Mouse (Mus musculus): Measurements from ENCODE around the gene Cwc27. TPM values are rescaled to one million over a fixed set of nuclear protein-coding genes. Genes with fewer than 3 reads are reported as not detected.
A peak's percentile ranks its signal among the peaks of the same experiment; 100 is the strongest.

Cwc27 gene
- total and polyA plus RNA-seq, 2 experiments from 2014 or later, result 14.8 to 26.7 TPM

DNA sequence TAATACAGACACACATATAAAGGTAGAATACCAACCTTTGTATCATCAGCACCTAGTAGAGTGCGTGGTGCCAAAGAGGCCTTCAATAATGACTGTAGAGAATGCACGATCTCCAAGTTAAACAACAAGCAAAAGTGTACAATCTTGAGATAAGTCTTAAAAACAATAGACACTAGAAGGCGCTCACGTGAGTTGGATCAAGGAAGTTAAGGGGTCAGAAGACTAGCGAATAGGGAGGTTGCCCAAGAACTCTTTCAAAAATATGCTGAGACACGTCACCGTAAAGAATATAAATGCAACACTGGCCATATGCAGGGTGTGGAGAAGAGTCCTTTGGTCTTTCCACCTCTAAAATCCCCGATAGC is 690 bp downstream of the Cwc27 start:
- Histone ChIP-seq H3K4me1 (ENCODE audit: insufficient read depth) (peaks cover 16% of the 10 kb centered on the region), H3K27me3 (ENCODE audit: insufficient read depth, low read length) (no peaks in the 10 kb centered on the region), H3K4me2 (ENCODE audit: low read depth) (peak overlapping the region; percentile 63), H3K27ac (ENCODE audit: low read depth, low read length) (peak overlapping the region; percentile 87), H3K9me3 (ENCODE audit: low read length) (no peaks in the 10 kb centered on the region), H3K9ac (peak overlapping the region; percentile 95), H3K36me3 (ENCODE audit: insufficient read depth) (peaks cover 3% of the 10 kb centered on the region; the same call in 1 of the 2 replicates), H3K4me3 (ENCODE audit: low read depth, low read length) (peak overlapping the region; percentile 93)
- ATAC-seq (no peak; the same call in 1 of the 2 replicates), DNase-seq (no peak)
- TF ChIP-seq CTCF (IDR thresholded peaks at IDR 0.05; ENCODE audit: low read depth), result peak; percentile 13; the same call in 1 of the 2 replicates
- 11% methylated on average over 8 of the region's 8 CpGs for WGBS

DNA sequence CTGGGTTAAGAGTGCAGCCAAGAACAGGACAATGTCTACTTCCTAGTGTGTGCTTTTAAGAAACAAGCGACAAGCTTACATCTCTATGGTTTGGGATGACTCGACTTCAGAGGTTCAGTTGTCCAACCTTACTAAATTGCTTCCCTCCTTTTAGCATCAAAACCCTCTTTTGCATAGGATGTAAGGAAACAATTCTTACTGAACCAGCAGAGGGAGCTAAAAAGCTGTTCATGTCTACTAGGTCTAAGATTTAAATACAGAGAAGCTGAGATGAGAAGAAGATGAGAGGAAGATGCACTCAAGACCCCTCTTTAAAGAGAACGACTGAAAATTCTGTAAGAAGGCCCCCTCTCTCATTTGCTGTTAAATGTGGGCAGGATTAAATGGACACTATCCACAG is 11.3 kb downstream of the Cwc27 start:
- H3K9ac ChIP-seq, result no peak overlapping the region
- H3K36me3 ChIP-seq (ENCODE audit: insufficient read depth), result peaks cover 20% of the 10 kb centered on the region
- ATAC-seq (0 out of 2 replicates have a peak, but pooled peaks have one; percentile 36), DNase-seq (peak; percentile 75)
- 51% methylated on average over 3 of the region's 3 CpGs for WGBS
- H3K4me2 ChIP-seq (ENCODE audit: low read depth), result no peak overlapping the region
- peak; percentile 81 for TF ChIP-seq CTCF (IDR thresholded peaks at IDR 0.05; ENCODE audit: low read depth)
- no peaks in the 10 kb centered on the region for H3K27me3 ChIP-seq (ENCODE audit: insufficient read depth, low read length)
- no peaks in the 10 kb centered on the region for H3K9me3 ChIP-seq (ENCODE audit: low read length)
- H3K4me3 ChIP-seq (ENCODE audit: low read depth, low read length), result no peak overlapping the region
- no peaks in the 10 kb centered on the region for H3K4me1 ChIP-seq (ENCODE audit: insufficient read depth)
- no peak overlapping the region for H3K27ac ChIP-seq (ENCODE audit: low read depth, low read length)

DNA sequence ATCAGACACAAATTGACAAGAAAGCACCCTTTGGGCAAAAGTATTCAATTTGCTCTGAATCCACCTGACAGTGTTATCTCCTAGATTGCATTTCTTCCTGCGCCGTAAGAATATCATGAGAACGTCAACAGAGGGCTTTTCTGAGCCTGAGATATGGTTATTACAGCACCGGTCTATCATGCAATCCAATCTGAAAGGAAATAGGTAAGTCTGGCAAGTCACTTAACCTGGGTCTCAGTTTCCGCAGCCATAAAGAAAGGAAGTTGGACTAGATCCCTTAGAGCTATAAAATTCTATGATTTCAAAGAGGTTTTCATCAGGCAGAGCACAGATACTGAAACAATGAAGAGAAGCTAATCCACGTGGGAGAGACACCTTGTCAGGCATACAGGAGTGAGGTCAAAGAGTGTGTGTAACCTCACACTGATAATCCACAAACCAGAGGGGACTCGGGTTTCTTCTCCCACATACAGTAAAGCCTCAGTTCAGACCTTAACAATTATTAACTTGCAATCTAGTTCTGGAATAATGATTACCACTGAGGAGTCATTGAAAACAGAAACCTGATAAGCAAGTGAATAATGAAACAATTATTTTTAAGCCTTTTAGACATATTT is 17.3 kb downstream of the Cwc27 start:
- Histone ChIP-seq H3K4me1 (ENCODE audit: insufficient read depth) (no peaks in the 10 kb centered on the region), H3K4me3 (ENCODE audit: low read depth, low read length) (no peak overlapping the region), H3K4me2 (ENCODE audit: low read depth) (no peak overlapping the region), H3K9me3 (ENCODE audit: low read length) (no peaks in the 10 kb centered on the region), H3K36me3 (ENCODE audit: insufficient read depth) (peaks cover 20% of the 10 kb centered on the region), H3K27me3 (ENCODE audit: insufficient read depth, low read length) (no peaks in the 10 kb centered on the region), H3K9ac (no peak overlapping the region), H3K27ac (ENCODE audit: low read depth, low read length) (no peak overlapping the region)
- no peak for TF ChIP-seq CTCF (IDR thresholded peaks at IDR 0.05; ENCODE audit: low read depth)
- no peak for ATAC-seq
- no peak for DNase-seq
- WGBS, result 89% methylated on average over 7 of the region's 7 CpGs

DNA sequence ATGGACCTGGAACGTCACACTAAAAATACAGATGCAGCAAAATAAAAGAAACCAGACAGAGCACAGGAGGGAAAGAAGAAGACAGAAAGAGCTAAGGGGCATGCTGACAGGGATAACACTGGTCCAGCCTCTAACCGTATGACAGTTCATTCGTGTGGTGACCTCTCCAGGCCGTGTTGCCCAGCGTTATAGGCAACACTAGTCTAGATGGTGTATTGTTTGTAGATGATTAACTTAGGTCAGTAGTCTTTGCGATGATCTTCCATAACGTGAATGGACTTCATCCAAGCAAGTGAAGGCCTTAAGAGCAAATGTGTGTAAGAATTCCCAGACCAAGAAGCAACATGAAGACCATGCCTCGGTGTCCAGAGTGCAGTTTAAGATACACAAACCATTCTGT is 17.9 kb downstream of the Cwc27 start:
- Histone ChIP-seq H3K27ac (ENCODE audit: low read depth, low read length) (no peak overlapping the region), H3K4me2 (ENCODE audit: low read depth) (no peak overlapping the region), H3K4me3 (ENCODE audit: low read depth, low read length) (no peak overlapping the region), H3K27me3 (ENCODE audit: insufficient read depth, low read length) (no peaks in the 10 kb centered on the region), H3K9me3 (ENCODE audit: low read length) (no peaks in the 10 kb centered on the region), H3K9ac (no peak overlapping the region), H3K4me1 (ENCODE audit: insufficient read depth) (no peaks in the 10 kb centered on the region), H3K36me3 (ENCODE audit: insufficient read depth) (peaks cover 20% of the 10 kb centered on the region)
- 95% methylated on average over 8 of the region's 8 CpGs for WGBS
- DNase-seq (no peak), ATAC-seq (no peak)
- TF ChIP-seq CTCF (IDR thresholded peaks at IDR 0.05; ENCODE audit: low read depth), result no peak

DNA sequence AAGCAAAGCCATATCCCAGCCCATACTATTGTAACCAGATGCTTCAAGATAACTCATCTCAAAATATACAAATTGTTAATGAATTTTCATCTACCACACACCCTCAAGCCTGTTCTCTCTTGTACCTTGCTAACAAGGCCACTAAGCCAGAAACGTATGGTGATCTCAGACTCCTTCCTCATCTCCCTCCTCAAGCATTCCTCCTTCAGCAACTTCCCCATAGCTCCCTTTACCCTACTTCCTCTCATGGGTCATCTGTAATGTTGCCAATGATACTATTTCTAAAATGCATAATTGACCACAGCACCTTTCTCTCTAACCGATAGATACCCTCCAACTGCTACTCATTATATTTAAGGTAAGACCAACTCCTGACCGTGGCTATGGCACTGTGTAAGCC is 22.5 kb downstream of the Cwc27 start:
- Histone ChIP-seq H3K36me3 (ENCODE audit: insufficient read depth) (peaks cover 18% of the 10 kb centered on the region), H3K4me1 (ENCODE audit: insufficient read depth) (no peaks in the 10 kb centered on the region), H3K4me3 (ENCODE audit: low read depth, low read length) (no peak overlapping the region), H3K9ac (no peak overlapping the region), H3K9me3 (ENCODE audit: low read length) (no peaks in the 10 kb centered on the region), H3K4me2 (ENCODE audit: low read depth) (no peak overlapping the region), H3K27me3 (ENCODE audit: insufficient read depth, low read length) (no peaks in the 10 kb centered on the region), H3K27ac (ENCODE audit: low read depth, low read length) (no peak overlapping the region)
- no peak for ATAC-seq
- no peak for DNase-seq
- WGBS, result 88% methylated on average over 3 of the region's 3 CpGs
- TF ChIP-seq CTCF (IDR thresholded peaks at IDR 0.05; ENCODE audit: low read depth), result no peak

DNA sequence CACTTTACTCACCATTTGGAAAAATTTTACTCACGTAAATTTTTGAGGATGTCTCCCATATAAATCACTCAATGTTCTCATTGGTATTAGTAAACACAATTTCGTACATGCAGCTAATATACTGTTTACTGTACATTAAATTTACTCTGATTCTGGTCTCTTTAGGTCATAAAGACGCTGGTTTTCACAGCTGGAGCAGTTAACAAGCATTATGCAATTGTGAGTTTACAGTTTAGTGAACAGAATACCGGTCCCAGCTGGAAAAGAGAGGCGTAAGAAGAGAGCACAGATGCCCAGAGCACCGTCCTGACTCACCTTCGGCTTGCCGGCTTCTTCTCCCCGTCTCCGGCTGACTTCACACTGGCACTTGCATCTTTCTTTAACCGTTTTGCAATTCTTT is 24.8 kb downstream of the Cwc27 start, which contains the start of gene Srek1ip1:
Gene Srek1ip1, plus strand, starts transcription at position 301 of the 400 bp plus-strand sequence.
- WGBS, result 92% methylated on average over 11 of the region's 11 CpGs
- Histone ChIP-seq H3K27me3 (ENCODE audit: insufficient read depth, low read length) (no peaks in the 10 kb centered on the region), H3K4me3 (ENCODE audit: low read depth, low read length) (no peak within 1 kb of the TSS), H3K9ac (no peak within 1 kb of the TSS), H3K27ac (ENCODE audit: low read depth, low read length) (no peak within 1 kb of the TSS), H3K9me3 (ENCODE audit: low read length) (no peaks in the 10 kb centered on the region), H3K4me2 (ENCODE audit: low read depth) (no peak within 1 kb of the TSS), H3K36me3 (ENCODE audit: insufficient read depth) (peaks cover 12% of the 10 kb centered on the region; the same call in 1 of the 2 replicates), H3K4me1 (ENCODE audit: insufficient read depth) (no peaks in the 10 kb centered on the region)
- TF ChIP-seq CTCF (IDR thresholded peaks at IDR 0.05; ENCODE audit: low read depth), result no peak
- ATAC-seq (no peak), DNase-seq (no peak)

DNA sequence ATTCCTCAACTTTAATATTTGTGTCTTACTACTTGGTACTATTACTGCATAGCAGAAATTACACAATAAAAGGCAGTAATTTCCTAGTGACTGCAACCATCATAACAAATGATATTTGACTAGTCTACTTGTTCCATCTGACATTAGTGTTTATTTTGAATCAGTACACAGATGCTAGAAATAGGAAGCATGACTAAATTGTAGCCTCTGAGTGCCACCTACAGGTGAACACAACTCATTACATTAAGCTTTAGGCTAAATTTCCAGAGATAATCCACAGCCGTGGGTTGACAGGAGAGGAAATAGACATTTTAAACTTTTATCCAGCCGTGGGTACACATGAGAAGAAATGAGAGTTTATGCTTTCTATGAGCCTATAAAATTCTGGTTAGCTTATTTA is 27.3 kb downstream of the Cwc27 start:
- H3K4me1 ChIP-seq (ENCODE audit: insufficient read depth), result no peaks in the 10 kb centered on the region
- peak; percentile 77 for ATAC-seq
- H3K4me3 ChIP-seq (ENCODE audit: low read depth, low read length), result no peak overlapping the region
- no peaks in the 10 kb centered on the region for H3K9me3 ChIP-seq (ENCODE audit: low read length)
- peak; percentile 84 for TF ChIP-seq CTCF (IDR thresholded peaks at IDR 0.05; ENCODE audit: low read depth)
- H3K9ac ChIP-seq, result no peak overlapping the region
- peaks cover 15% of the 10 kb centered on the region for H3K36me3 ChIP-seq (ENCODE audit: insufficient read depth)
- 7% methylated on average over 2 of the region's 2 CpGs for WGBS
- H3K27me3 ChIP-seq (ENCODE audit: insufficient read depth, low read length), result no peaks in the 10 kb centered on the region
- H3K4me2 ChIP-seq (ENCODE audit: low read depth), result no peak overlapping the region
- H3K27ac ChIP-seq (ENCODE audit: low read depth, low read length), result no peak overlapping the region
- peak; percentile 77 for DNase-seq

Data from forebrain, postnatal 0 days (tissue).